Mouse (Mus musculus) activated CD4-positive, CD25-positive, alpha-beta regulatory T cell, adult 9 weeks (primary cell): ENCODE results near the gene Olfr110. TPM values are rescaled to one million over a fixed set of nuclear protein-coding genes. Genes with fewer than 3 reads are reported as not detected.

Experiments
- polyA plus RNA-seq: library from polyadenylated mRNA; unstranded; fragments of 100-300 nt; shearing (Covaris generic); gene quantifications from one replicate; pipeline ENCODE4 v1.2.1, GENCODE M21; 2017

Olfr110 gene
- polyA plus RNA-seq, result not detected

GRCm38 (mm10) chr17:37491930-37492518 lies at the start of gene Olfr110:
Gene Olfr110, plus strand, starts transcription at chr17:37492468.

GRCm38 (mm10) chr17:37445180-37445579 lies 47.1 kb upstream of the Olfr110 start, which contains the start of gene Olfr108:
Gene Olfr108, plus strand, starts transcription at chr17:37445480.

DNA sequence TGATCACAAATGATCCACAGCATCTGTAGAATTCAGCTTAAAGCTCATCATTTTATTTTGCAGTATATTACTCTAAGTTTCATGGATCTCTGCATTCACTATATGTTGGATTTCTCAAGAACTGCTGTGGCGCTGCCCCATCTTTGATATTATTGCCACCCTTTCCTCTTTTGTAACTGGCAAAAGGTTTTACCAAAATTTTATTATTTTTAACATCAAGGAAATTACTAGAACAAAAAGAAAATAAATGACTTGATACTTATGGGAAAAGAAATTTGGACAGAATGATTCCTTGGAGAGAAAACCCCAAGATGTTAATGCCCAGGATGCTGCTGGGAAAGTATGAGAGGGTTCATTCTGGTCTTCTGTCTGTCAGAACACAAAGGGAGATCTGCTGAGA lies 33.7 kb upstream of the Olfr110 start, which contains the start of gene Olfr109:
Gene Olfr109, plus strand, starts transcription at position 301 of the 400 bp plus-strand sequence.

DNA sequence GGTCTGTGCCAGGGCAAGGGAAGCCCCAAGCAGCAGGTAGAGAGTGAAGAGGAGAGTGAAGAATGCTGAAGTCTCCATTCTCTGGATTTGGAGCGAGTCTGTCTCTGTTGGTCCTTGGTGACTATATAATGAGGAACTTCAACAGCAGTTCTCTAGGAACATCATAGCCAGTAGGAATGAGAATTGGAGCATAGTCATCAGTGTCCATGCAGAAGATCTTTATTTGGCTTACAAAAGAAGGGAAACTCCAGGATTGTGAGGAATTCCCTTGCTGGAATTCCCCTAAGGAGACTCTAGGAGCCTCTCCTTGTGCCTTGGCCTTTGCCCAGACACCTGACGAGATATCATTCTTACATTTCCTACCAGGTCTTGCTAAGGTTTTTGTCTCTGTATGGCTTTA lies 8.8 kb upstream of the Olfr110 start, which contains the start of gene H2-M2:
Gene H2-M2, minus strand, starts transcription at position 101 of the 400 bp plus-strand sequence.

GRCm38 (mm10) chr17:37507730-37508129 lies 15.5 kb downstream of the Olfr110 start, which contains the start of gene Olfr111:
Gene Olfr111, plus strand, starts transcription at chr17:37508030.

Other genes starting within 250 kb of the Olfr110 start
- not detected for gene Olfr98, start 228.7 kb upstream of the Olfr110 start, polyA plus RNA-seq
- gene H2-M3, start 222.2 kb upstream of the Olfr110 start, polyA plus RNA-seq, result 138 TPM
- 4.1 TPM for gene Olfr99, start 209.0 kb upstream of the Olfr110 start, polyA plus RNA-seq
- gene Olfr101, start 188.2 kb upstream of the Olfr110 start, polyA plus RNA-seq, result 0.10 TPM
- gene Olfr102, start 175.4 kb upstream of the Olfr110 start, polyA plus RNA-seq, result not detected
- not detected for gene Olfr103, start 152.8 kb upstream of the Olfr110 start, polyA plus RNA-seq
- not detected for gene Olfr104-ps, start 132.9 kb upstream of the Olfr110 start, polyA plus RNA-seq
- gene Olfr105-ps, start 113.4 kb upstream of the Olfr110 start, polyA plus RNA-seq, result not detected
- not detected for gene Olfr106-ps, start 102.1 kb upstream of the Olfr110 start, polyA plus RNA-seq
- not detected for gene Olfr107, start 93.2 kb upstream of the Olfr110 start, polyA plus RNA-seq
- gene Olfr108, start 47.0 kb upstream of the Olfr110 start, polyA plus RNA-seq, result not detected
- not detected for gene Olfr109, start 33.6 kb upstream of the Olfr110 start, polyA plus RNA-seq
- not detected for gene H2-M2, start 8.9 kb upstream of the Olfr110 start, polyA plus RNA-seq
- gene Olfr111, start 15.6 kb downstream of the Olfr110 start, polyA plus RNA-seq, result not detected
- gene Olfr112, start 77.0 kb downstream of the Olfr110 start, polyA plus RNA-seq, result not detected
- gene Olfr113, start 85.2 kb downstream of the Olfr110 start, polyA plus RNA-seq, result not detected
- not detected for gene Olfr114, start 100.3 kb downstream of the Olfr110 start, polyA plus RNA-seq
- not detected for gene Olfr115, start 134.6 kb downstream of the Olfr110 start, polyA plus RNA-seq
- not detected for gene Olfr116, start 134.7 kb downstream of the Olfr110 start, polyA plus RNA-seq
- not detected for gene Olfr117, start 171.3 kb downstream of the Olfr110 start, polyA plus RNA-seq
- not detected for gene Olfr118, start 174.5 kb downstream of the Olfr110 start, polyA plus RNA-seq
- gene Olfr119, start 204.1 kb downstream of the Olfr110 start, polyA plus RNA-seq, result not detected
- not detected for gene Olfr120, start 229.3 kb downstream of the Olfr110 start, polyA plus RNA-seq